Mouse (Mus musculus) heart, embryonic 12.5 days (tissue): ENCODE results near the gene B4galt3. TPM values are rescaled to one million over a fixed set of nuclear protein-coding genes. Genes with fewer than 3 reads are reported as not detected.

Source experiments
- ATAC-seq: fragments of 200-750 bp; cut with Nextera tagmentation; 2 replicates; pipeline ENCODE4 v1.8.0; 2017; ENCODE audit warnings: moderate TSS enrichment, moderate library complexity; ENCODE audit not compliant: insufficient number of reproducible peaks, low FRiP score
- H3K27ac ChIP-seq: fragments of 300-500 bp; sonication (generic); 2 replicates; pipeline ENCODE4 v1.5.1; 2016; ENCODE audit warnings: mild to moderate bottlenecking, moderate library complexity; ENCODE audit not compliant: poor library complexity, severe bottlenecking
- H3K27me3 ChIP-seq: fragments of 300-500 bp; sonication (generic); replicated peaks from 2 replicates; pipeline ENCODE4 v1.6.1; 2016; ENCODE audit warnings: mild to moderate bottlenecking, moderate library complexity
- H3K36me3 ChIP-seq: fragments of 300-500 bp; sonication (generic); 2 replicates; pipeline ENCODE4 v1.6.1; 2016; ENCODE audit warnings: mild to moderate bottlenecking, moderate library complexity
- H3K4me1 ChIP-seq: fragments of 300-500 bp; sonication (generic); replicated peaks from 2 replicates; pipeline ENCODE4 v1.6.1; 2016; ENCODE audit warnings: mild to moderate bottlenecking
- H3K4me2 ChIP-seq: fragments of 300-500 bp; sonication (generic); 2 replicates; pipeline ENCODE4 v1.6.1; 2016; ENCODE audit warnings: mild to moderate bottlenecking, moderate library complexity
- H3K4me3 ChIP-seq: fragments of 300-500 bp; sonication (generic); 2 replicates; pipeline ENCODE4 v1.5.1; 2016; ENCODE audit warnings: mild to moderate bottlenecking
- H3K9ac ChIP-seq: fragments of 300-500 bp; sonication (generic); 2 replicates; pipeline ENCODE4 v1.6.1; 2016; ENCODE audit warnings: mild to moderate bottlenecking, moderate library complexity
- H3K9me3 ChIP-seq: fragments of 300-500 bp; sonication (generic); replicated peaks from 2 replicates; pipeline ENCODE4 v1.6.1; 2016; ENCODE audit warnings: mild to moderate bottlenecking, moderate library complexity
- WGBS: fragments of 180-500 bp; shearing (Covaris S2); methylation state at CpG from one replicate; pipeline ENCODE4 v1.1.7; 2016; 5-methylcytosine and 5-hydroxymethylcytosine counted together
- polyA plus RNA-seq: library from polyadenylated mRNA; unstranded; fragments of >200 nt; fragmentation: Nextera tagmentation; extraction: Ambion mirVana; gene quantifications from 2 replicates; pipeline ENCODE4 v1.2.1, GENCODE M21; 2016

B4galt3 gene
- polyA plus RNA-seq, 1 experiment from 2014 or later: 49.5 TPM

GRCm38 (mm10) chr1:171321415-171321814, 51.3 kb downstream of the B4galt3 start:
- Histone ChIP-seq H3K4me1 (peaks cover 7% of the 10 kb centered on the region; the same call in 1 of the 2 replicates), H3K27ac (no peak overlapping the region), H3K9me3 (no peaks in the 10 kb centered on the region), H3K27me3 (no peaks in the 10 kb centered on the region), H3K9ac (no peak overlapping the region), H3K36me3 (peaks cover 11% of the 10 kb centered on the region; the same call in 1 of the 2 replicates), H3K4me3 (no peak overlapping the region), H3K4me2 (no peak overlapping the region)
- ATAC-seq: no peak

GRCm38 (mm10) chr1:171322012-171322411, 51.9 kb downstream of the B4galt3 start:
- Histone ChIP-seq H3K27me3 (no peaks in the 10 kb centered on the region), H3K27ac (no peak overlapping the region), H3K9ac (0 out of 2 replicates have a peak overlapping the region, but pooled peaks have one; percentile 4), H3K4me3 (no peak overlapping the region), H3K36me3 (peaks cover 11% of the 10 kb centered on the region; the same call in 1 of the 2 replicates), H3K4me2 (no peak overlapping the region), H3K9me3 (no peaks in the 10 kb centered on the region), H3K4me1 (peaks cover 7% of the 10 kb centered on the region; the same call in 1 of the 2 replicates)
- WGBS: 64% methylated on average over 1 of the region's 1 CpGs
- no peak for ATAC-seq

GRCm38 (mm10) chr1:171325571-171325970, 55.4 kb downstream of the B4galt3 start:
- no peaks in the 10 kb centered on the region for H3K27me3 ChIP-seq
- no peak for ATAC-seq
- no peak overlapping the region for H3K27ac ChIP-seq
- no peak overlapping the region for H3K9ac ChIP-seq
- no peak overlapping the region for H3K4me3 ChIP-seq
- WGBS: 78% methylated on average over 2 of the region's 2 CpGs
- H3K4me1 ChIP-seq: peaks cover 18% of the 10 kb centered on the region
- no peaks in the 10 kb centered on the region for H3K9me3 ChIP-seq
- H3K4me2 ChIP-seq: no peak overlapping the region
- peaks cover 11% of the 10 kb centered on the region; the same call in 1 of the 2 replicates for H3K36me3 ChIP-seq

Other genes with a start within 250 kb of the B4galt3 start
- gene Fcgr3, start 205.4 kb upstream of the B4galt3 start, polyA plus RNA-seq: 3.8 and 4.5 TPM in 2 replicates
- gene Cfap126, start 156.4 kb upstream of the B4galt3 start, polyA plus RNA-seq: 2.9 and 3.5 TPM in 2 replicates
- 420 and 425 TPM in 2 replicates for gene Sdhc, start 119.7 kb upstream of the B4galt3 start, polyA plus RNA-seq
- gene Mpz, start 119.6 kb upstream of the B4galt3 start, polyA plus RNA-seq: 0.11 and 0.15 TPM in 2 replicates
- gene Pcp4l1, start 74.1 kb upstream of the B4galt3 start, polyA plus RNA-seq: 32.7 and 33.4 TPM in 2 replicates
- gene Nr1i3, start 56.4 kb upstream of the B4galt3 start, polyA plus RNA-seq: 0.19 and 0.22 TPM in 2 replicates
- gene Tomm40l, start 47.8 kb upstream of the B4galt3 start, polyA plus RNA-seq: 41.8 and 43.3 TPM in 2 replicates
- gene Apoa2, start 45.3 kb upstream of the B4galt3 start, polyA plus RNA-seq: 10.7 and 46.5 TPM in 2 replicates
- gene Fcer1g, start 36.0 kb upstream of the B4galt3 start, polyA plus RNA-seq: 15.3 and 16.4 TPM in 2 replicates
- gene Adamts4, start 19.9 kb upstream of the B4galt3 start, polyA plus RNA-seq: 2.2 and 3.1 TPM in 2 replicates
- gene Ndufs2, start 18.9 kb upstream of the B4galt3 start, polyA plus RNA-seq: 443 and 471 TPM in 2 replicates
- gene Ppox, start 10.9 kb downstream of the B4galt3 start, polyA plus RNA-seq: 51.7 and 55.4 TPM in 2 replicates
- 55.1 and 55.7 TPM in 2 replicates for gene Usp21, start 17.7 kb downstream of the B4galt3 start, polyA plus RNA-seq
- gene Ufc1, start 24.7 kb downstream of the B4galt3 start, polyA plus RNA-seq: 84.1 and 86.2 TPM in 2 replicates
- gene Dedd, start 58.8 kb downstream of the B4galt3 start, polyA plus RNA-seq: 38.6 and 43.3 TPM in 2 replicates
- 31.9 and 33.9 TPM in 2 replicates for gene Nit1, start 75.3 kb downstream of the B4galt3 start, polyA plus RNA-seq
- gene Pfdn2, start 75.3 kb downstream of the B4galt3 start, polyA plus RNA-seq: 96.8 and 111 TPM in 2 replicates
- gene Klhdc9, start 90.5 kb downstream of the B4galt3 start, polyA plus RNA-seq: 0.46 and 0.74 TPM in 2 replicates
- gene Nectin4, start 99.8 kb downstream of the B4galt3 start, polyA plus RNA-seq: 0.17 and 0.52 TPM in 2 replicates
- 0.30 and 0.68 TPM in 2 replicates for gene Arhgap30, start 118.6 kb downstream of the B4galt3 start, polyA plus RNA-seq
- 62.7 and 65.1 TPM in 2 replicates for gene Usf1, start 141.0 kb downstream of the B4galt3 start, polyA plus RNA-seq
- 1.9 and 3.6 TPM in 2 replicates for gene Tstd1, start 148.5 kb downstream of the B4galt3 start, polyA plus RNA-seq
- 70.7 and 71.0 TPM in 2 replicates for gene F11r, start 167.2 kb downstream of the B4galt3 start, polyA plus RNA-seq
- 12.4 and 13.3 TPM in 2 replicates for gene Alyref2, start 233.2 kb downstream of the B4galt3 start, polyA plus RNA-seq